Mouse (Mus musculus) erythroblast, embryonic 14.5 days (primary cell): ENCODE results near the gene Sap30.

Experiments used
- GATA1 ChIP-seq: IDR thresholded peaks from 2 replicates; pipeline ENCODE4 v1.6.1; 2012; ENCODE audit warnings: low read length, inconsistent platforms, mixed read lengths
- TAL1 ChIP-seq: IDR thresholded peaks from 3 replicates; pipeline ENCODE4 v1.6.1; 2012; ENCODE audit warnings: low read length, inconsistent platforms, mixed read lengths

- TF ChIP-seq GATA1 (no peak), TAL1 (no peak)
Observed at GRCm38 (mm10) chr8:57451896-57452295, 35.8 kb downstream of the Sap30 start.
